Mouse (Mus musculus) liver, adult 2 months (tissue): Measurements from ENCODE around the gene A030005L19Rik.

Experiments used
- CTCF ChIP-seq: fragments of 200-500 bp; IDR thresholded peaks from 2 replicates; pipeline ENCODE4 v1.5.1; 2011; ENCODE audit warnings: low read depth, low read length, control low read depth
- POLR2A ChIP-seq: fragments of 200-500 bp; IDR thresholded peaks from 2 replicates; pipeline ENCODE4 v1.6.1; 2011; ENCODE audit warnings: low read length, control low read depth; ENCODE audit not compliant: insufficient read depth; ENCODE audit errors: extremely low read depth

- no peak for TF ChIP-seq POLR2A
- TF ChIP-seq CTCF = no peak
These were observed 7.2 kb upstream of the A030005L19Rik start for GRCm38 (mm10) chr1:82905886-82906285.
